Mouse (Mus musculus) heart, adult 2 months (tissue): Measurements from ENCODE around the gene Aldh3b1.

Experiments
- CTCF ChIP-seq: fragments of 200-600 bp; IDR thresholded peaks from 2 replicates; pipeline ENCODE4 v1.8.1; 2022; ENCODE audit warnings: antibody characterized with exemption, mild to moderate bottlenecking, moderate library complexity
- EP300 ChIP-seq: fragments of 200-500 bp; IDR thresholded peaks from 2 replicates; pipeline ENCODE4 v1.6.1; 2011; ENCODE audit warnings: low read depth, low read length, control low read depth; ENCODE audit not compliant: insufficient read depth
- POLR2A ChIP-seq: fragments of 200-500 bp; IDR thresholded peaks from 2 replicates; pipeline ENCODE4 v1.6.1; 2011; ENCODE audit warnings: mild to moderate bottlenecking, low read depth, low read length, control low read depth; ENCODE audit not compliant: insufficient read depth

DNA sequence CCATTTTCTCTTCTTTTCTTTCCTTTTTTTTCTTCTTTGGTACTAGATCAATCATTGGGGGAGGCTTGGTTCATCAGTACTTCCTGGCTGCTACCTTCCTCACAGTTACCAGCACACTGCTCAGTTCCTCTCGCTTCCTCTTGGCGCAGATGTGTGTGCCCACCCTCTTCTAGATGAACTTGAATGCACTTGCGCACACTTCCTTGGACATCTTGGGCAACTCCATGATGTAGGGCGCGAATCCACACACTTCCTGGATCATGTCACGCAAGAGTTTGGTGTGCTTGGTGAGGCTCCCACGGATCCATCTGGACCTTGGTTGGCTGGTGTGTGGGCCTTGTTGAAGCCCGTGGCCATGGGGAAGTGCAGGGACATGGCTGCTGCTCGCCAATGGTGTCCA, 2.1 kb upstream of the Aldh3b1 start:
- TF ChIP-seq CTCF (no peak), POLR2A (no peak), EP300 (0 out of 2 replicates have a peak, but pooled peaks have one; percentile 19)
